Mouse (Mus musculus): ENCODE measurements around the gene Josd1.
A peak's percentile ranks its signal among the peaks of the same experiment; 100 is the strongest.

GRCm38 (mm10) chr15:79658531-79659375 lies 29.0 kb downstream of the Josd1 start, which contains the start of the genes Fam227a and Cby1:
- TF ChIP-seq CTCF (IDR thresholded peaks at IDR 0.05; ENCODE audit: extremely low read depth, insufficient read length, insufficient replicate concordance, low read depth, low read length) (no peak), POLR2A (IDR thresholded peaks at IDR 0.05; ENCODE audit: low read depth, low read length) (peak; percentile 73; the same call in 1 of the 2 replicates)

Measured in small intestine, adult 2 months (tissue).